8 mouse cellular contexts compared by ENCODE assay signal in the genomic region with DNA sequence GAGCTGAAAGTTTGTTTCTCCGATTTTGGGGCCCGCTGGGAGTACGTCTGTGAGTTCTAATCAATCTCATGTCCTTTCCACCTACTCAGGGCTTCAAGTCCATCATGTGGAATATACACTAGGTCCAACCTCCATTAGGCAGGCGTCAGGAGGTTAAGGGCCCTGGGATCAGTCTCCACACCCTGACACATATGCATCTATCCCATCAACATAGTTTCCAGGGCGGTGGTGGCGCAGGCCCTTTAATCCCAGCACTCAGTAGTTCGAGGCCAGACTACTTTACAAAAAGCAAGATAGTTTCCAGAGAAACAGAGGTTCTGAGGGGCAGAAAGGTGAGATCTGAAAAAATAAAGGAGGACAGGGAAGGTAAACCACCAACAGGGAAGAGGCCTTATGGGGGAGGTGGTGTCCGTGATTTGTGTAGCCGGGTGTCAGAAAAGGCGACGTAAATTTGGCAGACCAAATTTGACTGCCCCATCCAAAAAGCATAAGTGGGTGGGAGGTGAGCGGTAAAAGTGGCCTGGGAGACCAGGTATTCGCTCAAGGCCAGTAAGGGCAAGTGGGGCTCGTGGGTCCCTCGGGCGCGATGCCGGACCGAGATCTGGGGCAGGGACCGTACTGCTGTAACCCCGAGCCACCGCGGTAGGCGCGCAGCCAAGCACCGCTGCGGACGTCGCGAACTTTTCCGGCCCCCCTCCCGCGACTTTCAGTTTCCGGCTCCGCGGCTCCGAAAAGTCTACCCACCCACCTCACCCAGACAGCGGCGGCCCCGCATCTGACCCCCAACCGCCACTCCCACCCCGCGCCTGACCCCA. TPM values are rescaled to one million over a fixed set of nuclear protein-coding genes. Genes with fewer than 3 reads are reported as not detected.
DNase-seq lines count a peak whose midpoint lies in the region; ATAC-seq and TF ChIP-seq lines count a peak whose summit lies in the region.

No protein-coding gene starts in this region.

- no peaks in the 10 kb centered on the region for H3K27me3 ChIP-seq in forebrain, embryonic 11.5 days (ENCODE audit: control insufficient read depth, insufficient read depth, low read length)
- H3K27me3 ChIP-seq in limb, embryonic 12.5 days = no peaks in the 10 kb centered on the region
- no peaks in the 10 kb centered on the region for H3K27me3 ChIP-seq in myocyte (ENCODE audit: control insufficient read depth, insufficient read depth, insufficient read length)

- no peak for TF ChIP-seq CTCF in layer of hippocampus, adult 2 months (conservative IDR thresholded peaks at IDR 0.05)

- peaks cover 50% of the 10 kb centered on the region for H3K79me2 ChIP-seq in myocyte (ENCODE audit: control insufficient read depth, insufficient read depth)

- 9% methylated on average over 43 of the region's 43 CpGs for WGBS in forebrain, embryonic 11.5 days
- 7% methylated on average over 43 of the region's 43 CpGs for WGBS in limb, embryonic 12.5 days

- no peaks in the 10 kb centered on the region for H3K9me3 ChIP-seq in forebrain, embryonic 11.5 days (ENCODE audit: control insufficient read depth, low read length)
- H3K9me3 ChIP-seq in limb, embryonic 12.5 days = no peaks in the 10 kb centered on the region

- peak; percentile 65 for TF ChIP-seq POLR2A in myocyte (IDR thresholded peaks at IDR 0.05; ENCODE audit: insufficient read length, low read depth)

- peak overlapping the region; percentile 83 for H3K27ac ChIP-seq in layer of hippocampus, adult 2 months
- 0 out of 2 replicates have a peak overlapping the region, but pooled peaks have one; percentile 18 for H3K27ac ChIP-seq in forebrain, embryonic 11.5 days (ENCODE audit: low read depth, low read length)
- H3K27ac ChIP-seq in limb, embryonic 12.5 days = peak overlapping the region; percentile 84

- H3ac ChIP-seq in myocyte (ENCODE audit: control insufficient read depth, insufficient read length) = peak overlapping the region; percentile 28

- H3K4me1 ChIP-seq in forebrain, embryonic 11.5 days (replicated peaks; ENCODE audit: control insufficient read depth, insufficient read depth, low read length) = peaks cover 4% of the 10 kb centered on the region
- H3K4me1 ChIP-seq in limb, embryonic 12.5 days (replicated peaks) = peaks cover 23% of the 10 kb centered on the region

- H3K9ac ChIP-seq in forebrain, embryonic 11.5 days (ENCODE audit: low read length) = peak overlapping the region; percentile 83
- peak overlapping the region; percentile 80 for H3K9ac ChIP-seq in limb, embryonic 12.5 days (replicated peaks)

- peak overlapping the region; percentile 69 for H3K4me3 ChIP-seq in layer of hippocampus, adult 2 months
- peak overlapping the region; percentile 72 for H3K4me3 ChIP-seq in forebrain, embryonic 11.5 days (ENCODE audit: low read depth, low read length)
- H3K4me3 ChIP-seq in limb, embryonic 12.5 days (replicated peaks) = peak overlapping the region; percentile 66
- H3K4me3 ChIP-seq in myocyte = peak overlapping the region; percentile 77

- ATAC-seq in forebrain, embryonic 11.5 days (replicated peaks; ENCODE audit: low FRiP score) = peak; percentile 70
- peak; percentile 74 for ATAC-seq in limb, embryonic 12.5 days (ENCODE audit: insufficient number of reproducible peaks, insufficient read depth, low FRiP score, low TSS enrichment, low read depth)

- no peak for DNase-seq in layer of hippocampus, adult 2 months (ENCODE audit: low spot score in 2 of 2)
- DNase-seq in layer of hippocampus, adult 8-10 months (ENCODE audit: low spot score in 2 of 2) = no peak
- peak; percentile 52 for DNase-seq in R1 (ENCODE audit: low read depth, low spot score)
- DNase-seq in forebrain, embryonic 11.5 days (ENCODE audit: low spot score) = no peak
- DNase-seq in frontal cortex, postnatal 36 days (ENCODE audit: low spot score in 2 of 2) = no peak
- DNase-seq in spleen, postnatal 4 days (ENCODE audit: low spot score in 2 of 2) = no peak

- H3K36me3 ChIP-seq in forebrain, embryonic 11.5 days (ENCODE audit: control insufficient read depth, insufficient read depth, low read length) = no peaks in the 10 kb centered on the region
- H3K36me3 ChIP-seq in limb, embryonic 12.5 days = 0 out of 2 replicates have a peak, but pooled peaks cover 8% of the 10 kb centered on the region
- H3K36me3 ChIP-seq in myocyte (ENCODE audit: control insufficient read depth, insufficient read depth) = peaks cover 4% of the 10 kb centered on the region

- H3K4me2 ChIP-seq in forebrain, embryonic 11.5 days (ENCODE audit: low read depth, low read length, severe bottlenecking) = peak overlapping the region; percentile 57
- peak overlapping the region; percentile 59 for H3K4me2 ChIP-seq in limb, embryonic 12.5 days
- H3K4me2 ChIP-seq in myocyte (ENCODE audit: low read depth) = peak overlapping the region; percentile 93

TF ChIP-seq in myocyte, 11 proteins besides CTCF, POLR2A, EP300 and RAD21:
- peak in 1 of 3 experiments; percentile 14 for TF ChIP-seq MYOD1 (IDR thresholded peaks at IDR 0.05; ENCODE audit: control insufficient read depth in 1 of 3, insufficient read length in 2 of 3, low read depth in 2 of 3)
- no peak for TF ChIP-seq CEBPB (IDR thresholded peaks at IDR 0.05; ENCODE audit: insufficient read depth, poor library complexity, severe bottlenecking)

RNA-seq across cellular contexts. Expression of a gene that starts 0.5 kb away (rescaled TPM):
- 10 to 100 TPM; 10.9 to 12.0 TPM for total RNA-seq in layer of hippocampus, adult 2 months (2021)
- 10 to 100 TPM; 10.1 to 12.1 (median 10.7) TPM for total RNA-seq in layer of hippocampus, adult 8-10 months (2022)
- polyA plus RNA-seq in forebrain, embryonic 11.5 days (2014; fragmentation: Nextera tagmentation; extraction: Ambion mirVana) = 37.2 and 40.1 TPM in 2 replicates
- polyA plus RNA-seq in limb, embryonic 12.5 days (2016; fragmentation: Nextera tagmentation; extraction: Ambion mirVana) = 36.9 and 39.2 TPM in 2 replicates
- 40.4 TPM for polyA plus RNA-seq in myocyte (2012; fragmentation: generic; extraction: Trizol)

RNA-seq across cellular contexts. Expression of a gene that starts 11.4 kb away (rescaled TPM):
- 100 to 1,000 TPM; 193 to 200 TPM for total RNA-seq in layer of hippocampus, adult 2 months (2021)
- total RNA-seq in layer of hippocampus, adult 8-10 months (2022) = 100 to 1,000 TPM; 124 to 203 (median 161) TPM
- polyA plus RNA-seq in forebrain, embryonic 11.5 days (2014; fragmentation: Nextera tagmentation; extraction: Ambion mirVana) = 353 and 371 TPM in 2 replicates
- 320 and 329 TPM in 2 replicates for polyA plus RNA-seq in limb, embryonic 12.5 days (2016; fragmentation: Nextera tagmentation; extraction: Ambion mirVana)
- 513 TPM for polyA plus RNA-seq in myocyte (2012; fragmentation: generic; extraction: Trizol)

RNA-seq across cellular contexts. Expression of a gene that starts 28.4 kb away (rescaled TPM):
- 1 to 10 TPM; 2.8 to 3.5 TPM for total RNA-seq in layer of hippocampus, adult 2 months (2021)
- total RNA-seq in layer of hippocampus, adult 8-10 months (2022) = 1 to 10 TPM in 3 of 4 experiments, under 1 TPM in 1; 0.96 to 3.8 (median 2.0) TPM
- polyA plus RNA-seq in forebrain, embryonic 11.5 days (2014; fragmentation: Nextera tagmentation; extraction: Ambion mirVana) = 1.3 and 5.0 TPM in 2 replicates
- polyA plus RNA-seq in limb, embryonic 12.5 days (2016; fragmentation: Nextera tagmentation; extraction: Ambion mirVana) = 2.3 and 3.0 TPM in 2 replicates
- polyA plus RNA-seq in myocyte (2012; fragmentation: generic; extraction: Trizol) = 8.7 TPM

RNA-seq across cellular contexts. Expression of a gene that starts 28.8 kb away (rescaled TPM):
- 10 to 100 TPM; 59.1 to 67.5 TPM for total RNA-seq in layer of hippocampus, adult 2 months (2021)
- total RNA-seq in layer of hippocampus, adult 8-10 months (2022) = 10 to 100 TPM; 64.6 to 76.6 (median 69.6) TPM
- 144 and 164 TPM in 2 replicates for polyA plus RNA-seq in forebrain, embryonic 11.5 days (2014; fragmentation: Nextera tagmentation; extraction: Ambion mirVana)
- 183 and 184 TPM in 2 replicates for polyA plus RNA-seq in limb, embryonic 12.5 days (2016; fragmentation: Nextera tagmentation; extraction: Ambion mirVana)
- polyA plus RNA-seq in myocyte (2012; fragmentation: generic; extraction: Trizol) = 108 TPM

RNA-seq across cellular contexts. Expression of a gene that starts 35.4 kb away (rescaled TPM):
- 100 to 1,000 TPM; 106 to 120 TPM for total RNA-seq in layer of hippocampus, adult 2 months (2021)
- 100 to 1,000 TPM in 1 of 4 experiments, 10 to 100 TPM in 3; 82.9 to 103 (median 92.4) TPM for total RNA-seq in layer of hippocampus, adult 8-10 months (2022)
- polyA plus RNA-seq in forebrain, embryonic 11.5 days (2014; fragmentation: Nextera tagmentation; extraction: Ambion mirVana) = 0.28 and 0.69 TPM in 2 replicates
- polyA plus RNA-seq in limb, embryonic 12.5 days (2016; fragmentation: Nextera tagmentation; extraction: Ambion mirVana) = 0.08 and 0.23 TPM in 2 replicates
- polyA plus RNA-seq in myocyte (2012; fragmentation: generic; extraction: Trizol) = 1.0 TPM

Comparison
In these comparisons a context has a peak if more than half of its experiments do, and no peak if none do; other contexts are left out.
1. H3K27ac ChIP-seq: peak in every context shown above with its lines; median percentile 84 in limb, embryonic 12.5 days; 83 in layer of hippocampus, adult 2 months; 18 in forebrain, embryonic 11.5 days.